Mouse (Mus musculus) spleen, adult 2 months (tissue): ENCODE measurements around the gene Slc16a3.

Source experiments
- CTCF ChIP-seq: fragments of 200-500 bp; IDR thresholded peaks from 2 replicates; pipeline ENCODE4 v1.5.1; 2011; ENCODE audit warnings: mild to moderate bottlenecking, inconsistent platforms; ENCODE audit not compliant: insufficient read depth, insufficient read length, insufficient replicate concordance; ENCODE audit errors: extremely low read depth
- POLR2A ChIP-seq: fragments of 200-500 bp; IDR thresholded peaks from 2 replicates; pipeline ENCODE4 v1.6.1; 2011; ENCODE audit warnings: low read depth, low read length, inconsistent platforms

- TF ChIP-seq CTCF, result no peak
- no peak for TF ChIP-seq POLR2A
These were observed 1.6 kb downstream of the Slc16a3 start for GRCm38 (mm10) chr11:120949863-120950262.
